Mouse (Mus musculus) bone marrow macrophage, adult 2 months (primary cell): Measurements from ENCODE around the gene Timm50.
A peak's percentile ranks its signal among the peaks of the same experiment; 100 is the strongest.

ENCODE experiments used
- CTCF ChIP-seq: IDR thresholded peaks from 2 replicates; pipeline ENCODE4 v1.5.1; 2012; ENCODE audit warnings: low read depth, mild to moderate bottlenecking, low read length, moderate library complexity
- POLR2A ChIP-seq: IDR thresholded peaks from 2 replicates; pipeline ENCODE4 v1.6.1; 2012; ENCODE audit warnings: mild to moderate bottlenecking, low read depth, low read length, borderline replicate concordance

GRCm38 (mm10) chr7:28344637-28345036 is 32.8 kb upstream of the Timm50 start:
- 0 out of 2 replicates have a peak, but pooled peaks have one; percentile 16 for TF ChIP-seq CTCF
- no peak for TF ChIP-seq POLR2A
